Mouse (Mus musculus): Measurements from ENCODE around the gene Akap7. TPM values are rescaled to one million over a fixed set of nuclear protein-coding genes. Genes with fewer than 3 reads are reported as not detected.

Akap7 gene
- total RNA-seq, 2 experiments from 2014 or later = 45.7 to 50.9 TPM

DNA sequence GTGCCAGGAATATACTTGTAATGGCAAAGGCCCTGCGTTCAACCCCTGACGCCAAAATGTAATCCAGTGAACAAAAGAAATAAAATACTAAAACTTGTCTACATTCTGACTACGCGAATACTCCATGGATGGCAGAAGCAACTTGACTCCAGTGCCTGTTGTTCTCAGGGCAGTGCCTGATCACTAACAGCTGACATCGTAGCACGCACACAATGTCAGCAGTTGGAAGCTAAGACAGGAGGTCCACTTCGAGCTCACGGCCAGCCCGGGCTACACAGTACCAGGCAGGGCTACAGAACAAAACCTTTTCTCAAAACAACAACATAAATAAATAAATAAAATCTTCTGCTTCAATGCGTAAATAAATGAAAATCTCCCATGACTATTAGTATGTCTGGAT is 46.9 kb downstream of the Akap7 start:
- DNase-seq (ENCODE audit: low spot score in 2 of 2) = no peak

DNA sequence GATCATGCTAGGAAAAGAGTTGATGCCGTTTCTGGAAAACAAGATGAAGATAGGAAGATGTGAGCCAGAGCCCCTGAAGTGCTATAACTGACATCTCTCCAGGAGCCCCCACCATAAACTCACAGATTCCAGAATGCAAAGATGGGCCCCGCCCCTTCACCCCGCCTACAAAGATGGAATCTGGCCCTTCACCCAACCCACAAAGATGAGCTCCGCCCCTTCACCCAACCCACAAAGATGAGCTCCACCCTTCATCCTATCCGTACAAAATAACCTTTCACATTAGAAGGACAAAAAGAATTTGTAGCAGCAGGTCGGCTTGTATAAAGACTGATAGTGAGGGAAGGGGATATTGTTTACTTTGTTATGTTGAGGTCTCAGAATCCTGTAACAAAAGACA is 49.5 kb downstream of the Akap7 start:
- DNase-seq (ENCODE audit: low spot score in 2 of 2) = no peak

DNA sequence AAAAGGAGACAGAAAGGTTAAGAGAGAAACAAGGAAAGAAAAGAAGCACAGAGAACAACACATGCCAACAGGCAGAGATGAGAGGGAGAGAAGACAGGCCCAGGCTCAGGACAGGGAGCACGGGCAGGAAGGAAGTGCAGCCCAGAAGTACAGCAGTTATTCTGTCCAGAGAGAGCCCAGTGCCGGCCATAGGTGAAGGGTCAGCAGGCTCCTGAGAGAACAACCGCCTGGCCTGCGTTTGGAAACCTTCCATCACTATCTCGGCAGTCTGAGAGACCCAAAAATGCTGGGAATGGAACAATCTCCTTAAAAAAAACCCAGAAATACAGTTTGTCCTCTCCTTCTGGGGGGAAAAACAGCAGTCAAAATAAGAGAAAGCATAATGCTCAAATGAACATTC is 50.2 kb downstream of the Akap7 start:
- no peak for DNase-seq (ENCODE audit: low spot score in 2 of 2)

DNA sequence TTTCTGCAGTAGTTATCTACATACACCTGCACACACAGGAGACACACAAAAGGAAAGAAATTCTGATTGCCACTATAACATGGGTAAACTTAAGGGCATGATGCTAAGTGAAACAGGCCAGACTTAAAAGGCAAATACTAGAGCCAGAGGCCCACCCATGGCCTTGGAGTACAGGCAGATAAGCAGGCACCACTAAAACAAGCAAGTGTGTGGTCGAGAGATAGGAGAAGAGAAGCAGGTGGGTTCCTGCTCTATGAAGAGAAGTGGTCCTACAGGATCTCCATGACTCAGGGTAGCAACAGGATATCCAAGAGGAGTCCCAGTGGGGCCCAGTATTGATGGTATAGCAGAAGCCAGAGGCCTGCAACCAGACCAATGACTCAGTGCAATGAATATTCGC is 54.2 kb downstream of the Akap7 start:
- no peak for DNase-seq (ENCODE audit: low spot score in 2 of 2)

DNA sequence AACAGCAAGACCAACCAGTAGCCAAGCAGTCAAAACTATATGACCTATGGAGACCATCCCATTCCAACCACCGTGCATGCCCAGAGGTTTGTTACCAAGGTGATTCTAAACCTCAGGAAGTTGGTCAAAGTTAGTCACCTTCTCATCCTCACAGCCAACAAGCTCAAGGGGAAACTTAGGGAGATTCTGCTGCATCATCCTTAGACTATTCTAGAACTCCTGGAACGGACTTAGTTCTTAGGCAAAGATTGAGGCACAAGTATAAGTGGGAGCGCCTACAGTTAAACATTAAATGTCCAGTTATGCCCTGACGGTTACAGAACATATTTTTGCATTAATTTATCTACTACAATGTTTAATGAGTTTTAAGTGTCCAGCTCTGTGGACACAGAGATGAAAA is 54.7 kb downstream of the Akap7 start:
- DNase-seq (ENCODE audit: low spot score in 2 of 2) = no peak

DNA sequence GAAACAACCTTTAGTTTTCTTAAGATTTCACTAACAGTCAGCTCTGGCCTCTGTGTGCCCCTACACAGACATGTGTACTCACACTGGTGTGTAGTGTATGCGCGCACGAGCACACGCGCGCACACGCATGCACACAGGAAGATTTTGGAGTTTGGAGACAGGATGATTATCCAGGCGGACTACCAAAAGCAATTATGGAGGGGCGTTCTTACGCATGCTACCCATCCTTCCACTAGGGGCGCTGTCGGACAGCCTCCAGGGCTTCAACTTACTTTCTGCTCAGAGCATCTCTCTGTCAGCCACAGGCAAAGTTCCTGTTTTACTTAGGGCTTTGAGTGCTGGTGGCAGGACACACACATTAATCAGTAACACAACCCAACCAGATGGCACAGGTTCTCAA is 57.6 kb downstream of the Akap7 start:
- peak; percentile 56 to 71 for DNase-seq (ENCODE audit: low spot score in 2 of 2)

DNA sequence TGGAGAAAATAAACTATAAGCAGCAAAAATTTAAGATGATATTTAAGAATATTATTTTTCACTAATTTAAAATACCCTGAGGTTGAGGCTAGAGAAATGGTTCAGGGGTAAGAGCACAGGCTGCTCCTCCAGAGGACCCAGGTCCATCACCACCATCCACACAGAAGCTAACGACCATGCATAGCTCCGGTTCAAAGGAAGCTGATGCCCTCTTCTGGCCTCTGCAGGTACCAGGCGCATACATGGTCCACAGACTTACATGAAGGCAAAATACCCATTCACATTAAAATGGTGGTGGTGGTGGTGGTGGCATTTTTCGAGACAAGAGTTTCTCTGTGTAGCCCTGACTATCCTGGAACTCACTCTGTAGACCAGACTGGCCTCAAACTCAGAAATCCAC is 61.5 kb downstream of the Akap7 start:
- DNase-seq (ENCODE audit: low spot score in 2 of 2) = no peak

DNA sequence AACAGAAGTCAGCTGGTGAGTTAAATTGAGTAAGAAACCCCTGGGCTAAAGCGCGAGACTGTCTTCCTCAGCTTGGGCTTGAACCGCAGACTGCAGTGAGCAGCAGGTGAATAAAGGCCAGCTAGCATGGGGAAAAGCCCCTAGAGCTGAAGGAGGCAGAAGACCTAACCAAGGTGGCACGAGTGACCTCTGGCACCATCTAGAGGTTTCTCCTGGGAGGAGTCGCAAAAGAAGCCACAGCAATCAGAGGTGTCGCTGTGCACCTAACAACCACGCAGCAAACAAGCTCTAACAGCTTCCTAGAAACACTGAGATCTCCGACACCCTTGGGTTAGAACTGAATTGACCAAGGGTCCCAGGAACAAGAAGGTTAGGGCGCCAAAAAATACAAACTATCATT is 68.5 kb downstream of the Akap7 start:
- no peak for DNase-seq (ENCODE audit: low spot score in 2 of 2)

DNA sequence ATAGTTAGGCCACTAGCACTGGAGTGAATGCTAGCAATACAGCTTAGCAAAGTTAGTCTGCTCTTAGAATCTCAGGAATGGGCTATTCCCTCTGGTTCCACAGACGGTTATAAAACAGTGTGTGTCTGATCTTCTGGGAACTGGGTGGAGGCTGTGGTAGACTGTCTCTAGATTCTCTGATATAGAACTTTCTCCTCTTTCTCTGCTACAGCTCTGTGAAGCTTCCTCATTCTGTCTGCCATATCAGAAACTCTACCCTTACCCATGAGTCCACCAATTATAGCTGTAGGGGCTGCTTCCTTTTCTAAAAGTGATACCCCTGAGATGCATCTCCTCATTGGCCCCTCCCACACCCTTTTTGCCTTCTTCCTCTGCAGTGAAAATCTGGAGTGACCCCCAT is 73.6 kb downstream of the Akap7 start:
- no peak for DNase-seq (ENCODE audit: low spot score in 2 of 2)

DNA sequence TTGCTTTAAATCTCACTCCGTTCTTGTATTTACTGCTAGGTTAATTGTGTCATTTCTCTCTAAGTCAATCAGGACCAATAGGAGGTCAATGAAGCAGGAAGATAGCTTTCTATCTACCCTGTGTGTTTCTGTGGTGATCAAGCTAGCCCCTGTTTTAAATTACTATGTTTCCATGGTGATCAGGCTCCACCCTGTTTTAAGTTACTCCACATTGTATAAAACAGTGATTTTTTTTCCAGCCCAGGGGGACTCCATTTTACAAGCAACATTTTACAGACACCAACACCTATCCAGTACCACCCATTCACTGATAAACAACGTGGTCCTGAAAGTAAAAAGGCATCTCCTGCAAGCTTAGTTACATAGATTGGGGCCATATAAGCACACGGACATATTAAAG is 75.0 kb downstream of the Akap7 start:
- DNase-seq (ENCODE audit: low spot score in 2 of 2) = no peak

DNA sequence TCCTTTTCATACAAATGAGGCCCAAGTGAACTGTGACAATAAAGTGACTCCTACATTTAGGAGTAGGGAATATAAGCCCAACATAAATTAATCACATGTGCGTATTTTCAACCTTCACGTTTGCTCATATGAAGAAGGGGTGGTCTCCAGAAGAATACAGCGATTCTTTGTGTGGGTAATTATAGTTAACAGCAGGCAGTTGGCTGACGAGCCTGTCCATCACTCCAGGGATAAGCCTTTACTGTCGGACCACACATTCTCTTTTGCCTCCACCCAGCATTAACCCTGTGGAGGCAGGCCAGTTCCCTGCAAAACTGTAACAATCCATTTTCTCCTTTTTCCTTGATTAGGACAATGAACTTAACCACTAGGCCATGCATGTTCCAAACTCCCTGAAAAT is 76.3 kb downstream of the Akap7 start:
- DNase-seq (ENCODE audit: low spot score in 2 of 2) = no peak

DNA sequence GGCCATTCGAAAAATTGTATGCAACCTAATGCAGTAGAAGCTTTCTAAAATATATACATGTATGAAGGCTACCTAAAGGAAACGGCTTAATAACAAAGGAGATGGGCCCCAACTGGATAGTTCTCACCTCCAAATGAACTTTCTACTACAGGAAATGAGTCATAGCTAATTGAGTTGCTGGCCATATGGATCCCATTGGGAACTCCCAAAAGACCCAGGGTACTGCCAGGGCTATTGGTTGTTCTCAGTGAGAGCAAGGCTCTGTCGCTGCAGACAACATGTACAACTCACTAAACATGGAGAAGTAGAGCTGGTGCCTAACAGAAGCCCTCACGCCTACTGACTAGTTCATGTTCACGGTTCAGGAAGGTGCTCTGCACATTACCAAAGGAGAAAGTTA is 83.3 kb downstream of the Akap7 start:
- no peak for DNase-seq (ENCODE audit: low spot score in 2 of 2)

DNA sequence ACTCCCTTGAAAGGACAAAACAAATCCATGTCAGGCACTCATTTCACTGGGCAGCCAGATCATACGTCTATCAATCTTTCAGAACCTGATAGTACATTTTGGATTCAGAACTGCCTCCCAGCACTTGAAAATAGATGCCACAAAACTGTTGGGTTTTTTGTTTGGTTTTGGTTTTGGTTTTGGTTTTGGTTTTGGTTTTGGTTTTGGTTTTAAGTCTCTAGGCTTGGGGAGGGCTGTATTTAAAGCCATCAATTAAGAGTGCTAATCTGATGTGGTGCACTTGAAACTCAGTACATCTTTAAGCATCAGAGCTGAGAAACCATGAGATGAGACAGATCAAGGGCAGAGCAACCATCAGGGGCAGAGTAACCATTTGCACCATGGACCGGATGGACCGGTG is 86.9 kb downstream of the Akap7 start:
- DNase-seq (ENCODE audit: low spot score in 2 of 2) = no peak

DNA sequence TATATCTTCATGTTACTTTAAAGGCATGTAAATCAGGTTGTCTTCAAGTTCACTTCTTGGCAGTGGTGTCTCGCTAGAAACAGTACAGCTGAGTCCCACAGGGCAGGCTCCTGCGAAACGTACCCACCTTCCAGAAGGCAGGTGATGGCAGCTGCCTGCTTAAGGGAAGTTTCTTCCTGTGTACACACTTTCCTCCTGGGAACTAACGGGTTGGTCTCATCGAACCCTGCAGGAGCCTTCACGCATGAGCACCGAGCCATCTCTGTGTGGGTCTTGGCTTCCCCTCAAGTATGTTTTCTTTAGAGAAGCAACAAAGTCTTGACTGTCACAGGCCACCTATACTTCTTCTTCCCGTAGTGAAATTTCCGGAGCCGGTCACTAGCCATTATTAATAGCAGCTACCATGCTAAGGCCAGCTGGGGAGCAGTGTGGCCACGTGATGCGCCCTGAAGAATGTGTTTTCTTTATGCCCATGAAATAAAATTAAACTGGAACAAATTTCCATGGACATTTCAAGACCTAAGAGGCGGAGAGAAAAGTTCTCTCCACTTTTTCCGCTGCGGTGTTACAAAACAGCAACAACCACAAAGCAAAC is 87.7 kb downstream of the Akap7 start:
- DNase-seq (ENCODE audit: low spot score in 2 of 2) = no peak

DNA sequence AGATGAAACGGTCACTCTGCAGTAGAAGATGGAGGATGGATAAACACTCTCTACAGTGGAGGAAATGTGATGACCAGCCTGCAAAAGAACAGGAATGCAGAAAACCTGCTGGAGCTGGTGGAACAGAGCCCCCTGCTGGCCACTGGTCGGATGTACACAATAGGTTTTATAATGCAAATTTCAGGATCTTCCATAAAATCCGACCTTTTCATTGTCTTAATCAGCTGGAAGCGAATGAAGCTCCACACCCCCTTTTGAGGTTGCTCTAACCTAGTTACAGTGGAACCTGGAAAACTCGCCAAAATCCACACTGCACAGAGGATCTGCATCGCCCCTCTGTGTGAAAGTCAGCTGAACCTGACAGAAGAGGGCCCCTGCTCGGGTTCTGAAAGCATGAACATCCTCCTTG is 88.4 kb downstream of the Akap7 start:
- DNase-seq (ENCODE audit: low spot score in 2 of 2) = peak; percentile 38 to 66

DNA sequence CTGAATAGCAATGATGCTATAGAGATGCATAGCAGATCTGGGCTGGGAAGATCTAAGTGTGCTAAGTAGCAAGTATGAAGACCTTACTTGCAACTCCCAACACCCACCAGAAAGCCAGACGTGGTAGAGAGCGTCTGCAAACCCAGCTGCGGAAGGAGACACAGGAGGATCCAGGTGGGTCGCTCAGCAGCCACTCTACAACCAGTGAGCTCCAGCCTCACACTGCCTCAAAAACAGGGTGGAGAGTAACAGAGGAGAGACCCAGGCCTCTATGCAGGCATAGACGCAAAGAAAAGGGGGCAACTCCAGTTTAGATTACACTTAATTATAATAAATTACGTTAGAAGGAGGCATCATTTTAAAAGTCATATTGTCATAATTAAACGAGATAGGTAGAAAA is 88.9 kb downstream of the Akap7 start:
- no peak for DNase-seq (ENCODE audit: low spot score in 2 of 2)

DNA sequence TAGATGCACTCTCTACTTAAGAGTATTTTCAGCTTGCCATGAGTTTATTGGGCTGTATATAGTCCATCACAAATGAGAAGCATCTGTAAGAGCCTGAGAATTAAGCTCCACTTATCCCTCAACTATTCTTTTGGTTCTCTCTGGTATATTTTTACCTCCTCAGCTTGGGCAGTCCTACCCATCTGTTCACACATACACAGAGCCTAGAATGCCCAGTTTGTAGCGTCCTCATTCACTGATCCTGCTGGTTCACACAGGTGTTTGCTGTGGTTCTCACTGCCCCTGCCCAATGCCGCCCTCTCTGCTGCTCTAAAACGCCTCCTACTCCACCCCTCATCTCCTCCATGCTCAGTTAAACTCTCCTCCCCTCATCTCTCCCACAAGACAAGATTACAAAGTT is 91.7 kb downstream of the Akap7 start:
- DNase-seq (ENCODE audit: low spot score in 2 of 2) = no peak

DNA sequence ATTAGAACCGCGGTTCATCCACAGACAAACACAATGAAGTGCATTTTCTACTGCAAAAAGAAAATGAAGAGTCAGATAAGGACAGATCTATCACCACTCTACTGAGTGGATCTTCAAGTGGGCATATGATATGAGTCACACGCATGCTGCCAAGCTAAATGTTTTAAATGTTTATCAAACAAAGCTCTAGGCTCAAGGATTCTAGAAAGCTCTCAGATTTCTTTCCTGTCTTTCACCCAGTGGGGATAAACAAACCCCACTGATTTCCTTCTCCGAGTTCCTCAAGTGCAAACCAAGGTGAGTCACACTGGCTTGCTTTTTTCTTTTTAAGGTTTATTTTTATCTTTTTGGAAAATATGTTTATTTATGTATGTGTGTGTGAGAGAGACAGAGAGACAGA is 94.0 kb downstream of the Akap7 start:
- no peak for DNase-seq (ENCODE audit: low spot score in 2 of 2)

DNA sequence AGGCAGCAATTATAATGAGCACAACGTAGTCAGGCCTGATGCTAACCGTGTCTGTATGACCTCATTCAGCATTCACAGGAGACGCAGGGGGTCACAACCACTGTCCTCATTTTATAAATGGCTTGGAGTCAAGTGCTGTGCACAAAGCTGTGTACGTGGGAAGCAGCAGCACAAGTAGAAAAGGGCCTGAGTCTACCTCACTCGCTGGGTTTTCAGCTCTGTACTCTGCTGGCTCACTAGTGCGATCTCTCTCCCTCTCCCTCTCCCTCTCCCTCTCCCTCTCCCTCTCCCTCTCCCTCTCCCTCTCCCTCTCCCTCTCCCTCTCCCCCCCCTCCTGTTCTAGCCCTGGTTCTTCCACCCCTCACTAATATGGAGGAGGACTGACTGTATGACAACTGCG is 99.1 kb downstream of the Akap7 start:
- DNase-seq (ENCODE audit: low spot score in 2 of 2) = no peak

DNA sequence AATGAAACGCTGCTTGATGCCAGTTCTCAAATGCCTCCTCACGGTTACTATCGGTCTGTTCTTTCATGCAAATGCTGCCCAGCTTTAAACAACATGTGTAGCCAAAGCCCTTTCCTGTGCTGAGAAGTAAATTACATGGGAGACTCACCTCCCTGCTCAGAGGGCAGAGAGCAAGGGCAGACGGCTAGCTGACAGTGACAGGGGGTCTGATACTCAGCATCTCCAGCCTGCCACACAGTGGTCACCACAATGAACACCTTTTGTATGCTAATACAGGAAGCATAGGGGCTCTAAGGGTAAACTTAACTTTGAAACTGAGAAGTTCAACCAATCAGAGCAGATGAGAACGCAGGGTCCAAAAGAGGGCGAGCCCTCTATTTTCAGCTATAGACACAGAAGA is 99.8 kb downstream of the Akap7 start:
- no peak for DNase-seq (ENCODE audit: low spot score in 2 of 2)

DNA sequence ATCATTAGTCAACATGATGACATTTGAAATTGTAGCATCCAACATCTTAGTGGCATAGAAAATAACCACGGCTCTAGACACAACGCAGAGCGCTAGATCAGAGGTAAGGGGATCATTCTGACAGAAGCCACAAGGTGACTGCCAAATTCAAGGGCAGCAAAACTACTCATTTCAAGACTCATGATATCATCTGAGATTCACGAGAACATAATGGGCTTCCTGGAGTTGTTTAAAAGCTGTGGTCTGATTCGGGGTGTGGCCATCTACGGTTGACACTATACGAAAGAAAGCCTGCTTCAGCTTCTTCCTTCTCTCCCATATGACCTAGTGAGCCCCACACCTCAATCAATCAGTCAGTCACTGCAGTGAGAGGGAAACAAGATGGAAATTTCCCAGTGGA is 107.0 kb downstream of the Akap7 start:
- DNase-seq (ENCODE audit: low spot score in 2 of 2) = no peak

DNA sequence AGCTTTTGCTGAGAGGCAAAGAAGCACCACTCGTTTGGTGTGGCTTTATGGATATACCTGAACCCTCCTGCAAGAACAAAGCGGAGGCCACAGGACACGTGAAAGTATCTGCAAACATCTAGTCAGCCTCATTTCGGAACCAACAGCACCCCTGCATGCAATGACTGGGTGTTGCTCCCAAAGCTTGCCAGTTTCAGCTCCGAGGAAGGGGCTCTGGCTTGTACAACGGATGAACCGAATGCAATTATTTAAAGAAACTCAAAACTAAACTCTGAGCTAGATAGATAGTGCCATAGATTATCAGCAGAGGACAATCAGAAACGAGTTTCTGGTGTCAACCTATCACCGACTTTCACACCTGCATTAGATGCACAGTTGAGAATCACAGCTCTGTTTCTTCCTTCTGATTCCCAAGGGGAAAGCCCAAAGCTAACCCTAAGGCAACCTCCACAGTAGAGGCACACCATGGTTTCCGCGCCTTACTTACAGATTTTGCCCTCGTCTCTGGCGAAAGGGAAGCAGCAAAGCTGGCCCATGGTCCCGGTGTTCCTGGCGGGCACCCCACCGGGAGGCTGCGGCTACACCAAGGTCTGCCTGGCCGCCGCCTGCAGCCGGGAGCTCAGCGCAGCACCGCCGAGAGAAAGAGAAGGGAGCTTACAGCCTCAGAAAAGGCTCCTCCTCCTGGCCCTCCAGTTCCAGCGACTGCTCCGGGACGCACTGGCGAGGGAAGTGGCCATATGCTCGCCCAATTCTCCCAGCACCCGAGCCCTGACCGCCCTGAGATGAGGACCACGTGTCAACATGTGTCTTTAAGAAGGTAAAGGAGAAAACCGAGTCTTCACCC is 107.9 kb downstream of the Akap7 start:
- DNase-seq (ENCODE audit: low spot score in 2 of 2) = peak; percentile 28 to 59

DNA sequence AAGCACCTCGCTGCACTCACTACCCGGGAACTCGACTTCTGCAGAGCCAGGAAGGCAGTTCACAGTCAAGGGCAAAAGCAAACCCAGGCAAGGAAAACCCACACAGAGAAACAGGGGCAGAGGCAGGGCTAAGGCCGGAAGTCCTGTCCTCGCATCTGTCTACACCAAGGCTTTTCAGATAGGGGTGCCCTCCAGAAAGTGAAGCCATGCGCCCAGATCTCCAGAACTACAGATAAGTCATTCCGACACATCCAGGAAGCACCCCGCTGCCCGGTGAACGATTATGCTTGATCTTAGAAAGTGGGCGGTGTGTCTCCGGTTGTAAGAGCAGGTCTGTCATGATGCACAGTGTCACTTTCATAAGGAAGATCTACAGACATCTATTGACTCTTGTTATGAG is 109.1 kb downstream of the Akap7 start:
- no peak for DNase-seq (ENCODE audit: low spot score in 2 of 2)
